Mouse (Mus musculus) midbrain, embryonic 15.5 days (tissue): Measurements from ENCODE around the gene Soat2. TPM values are rescaled to one million over a fixed set of nuclear protein-coding genes. Genes with fewer than 3 reads are reported as not detected.

Source experiments
- ATAC-seq: fragments of 200-750 bp; cut with Nextera tagmentation; replicated peaks from 2 replicates; pipeline ENCODE4 v1.8.0; 2017; ENCODE audit warnings: moderate TSS enrichment
- H3K27ac ChIP-seq: fragments of 300-500 bp; sonication (generic); 2 replicates; pipeline ENCODE4 v1.5.1; 2015; ENCODE audit warnings: mild to moderate bottlenecking, inconsistent platforms
- H3K27me3 ChIP-seq: fragments of 300-500 bp; sonication (generic); replicated peaks from 2 replicates; pipeline ENCODE4 v1.6.1; 2015; ENCODE audit warnings: inconsistent platforms
- H3K36me3 ChIP-seq: fragments of 300-500 bp; sonication (generic); replicated peaks from 2 replicates; pipeline ENCODE4 v1.6.1; 2015; ENCODE audit warnings: inconsistent platforms
- H3K4me1 ChIP-seq: fragments of 300-500 bp; sonication (generic); 2 replicates; pipeline ENCODE4 v1.6.1; 2015; ENCODE audit warnings: inconsistent platforms
- H3K4me2 ChIP-seq: fragments of 300-500 bp; sonication (generic); 2 replicates; pipeline ENCODE4 v1.6.1; 2015; ENCODE audit warnings: inconsistent platforms, mild to moderate bottlenecking, moderate library complexity
- H3K4me3 ChIP-seq: fragments of 300-500 bp; sonication (generic); 2 replicates; pipeline ENCODE4 v1.5.1; 2015; ENCODE audit warnings: mild to moderate bottlenecking, inconsistent platforms
- H3K9ac ChIP-seq: fragments of 300-500 bp; sonication (generic); 2 replicates; pipeline ENCODE4 v1.6.1; 2015; ENCODE audit warnings: mild to moderate bottlenecking, inconsistent platforms
- H3K9me3 ChIP-seq: fragments of 300-500 bp; sonication (generic); 2 replicates; pipeline ENCODE4 v1.6.1; 2016; ENCODE audit warnings: inconsistent platforms
- WGBS: fragments of 180-500 bp; shearing (Covaris S2); methylation state at CpG from one replicate; pipeline ENCODE4 v1.1.7; 2015; ENCODE audit warnings: mixed read lengths; 5-methylcytosine and 5-hydroxymethylcytosine counted together
- polyA plus RNA-seq: library from polyadenylated mRNA; unstranded; fragments of >200 nt; fragmentation: Nextera tagmentation; extraction: Ambion mirVana; gene quantifications from 2 replicates; pipeline ENCODE4 v1.2.1, GENCODE M21; 2015

Soat2 gene
- polyA plus RNA-seq, 1 experiment from 2014 or later, result not detected

DNA sequence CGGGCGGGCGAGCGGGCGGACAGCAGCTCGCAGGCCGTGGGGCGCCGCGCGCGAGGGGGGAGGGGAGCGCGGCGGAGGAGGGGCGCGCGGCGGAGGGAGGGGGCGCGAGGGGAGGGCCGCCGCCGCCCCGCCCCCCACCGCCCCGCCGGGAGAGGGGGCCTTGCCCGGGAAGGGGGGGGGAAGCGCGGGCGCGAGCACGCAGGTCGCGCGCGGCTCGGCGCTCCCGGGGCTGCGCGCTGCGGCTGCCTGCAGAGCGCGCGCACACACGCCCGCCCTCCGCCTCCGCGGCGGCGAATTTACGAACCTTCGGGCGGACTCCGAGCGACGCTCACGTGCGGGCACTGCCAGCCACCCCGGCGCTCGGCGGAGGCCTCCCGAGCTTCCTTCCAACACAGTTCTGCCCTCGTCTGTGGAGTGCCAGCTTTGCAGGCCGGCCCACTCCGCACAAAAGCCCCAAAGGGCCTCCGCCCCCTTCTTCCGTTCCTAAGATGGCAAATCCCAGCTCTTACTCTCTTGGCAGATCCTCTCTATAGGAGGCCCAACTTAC is 53.6 kb downstream of the Soat2 start:
- WGBS, result under 1% methylated on average over 43 of the region's 72 CpGs
- Histone ChIP-seq H3K4me2 (peak overlapping the region; percentile 77), H3K4me3 (peak overlapping the region; percentile 93), H3K36me3 (peaks cover 18% of the 10 kb centered on the region), H3K9me3 (no peaks in the 10 kb centered on the region), H3K9ac (peak overlapping the region; percentile 90), H3K27ac (peak overlapping the region; percentile 100), H3K27me3 (no peaks in the 10 kb centered on the region), H3K4me1 (peaks cover 46% of the 10 kb centered on the region)
- ATAC-seq, result peak; percentile 55

- peaks cover 46% of the 10 kb centered on the region for H3K4me1 ChIP-seq
- H3K9me3 ChIP-seq, result no peaks in the 10 kb centered on the region
- H3K4me2 ChIP-seq, result peak within 1 kb of the TSS; percentile 77
- peak within 1 kb of the TSS; percentile 100 for H3K27ac ChIP-seq
- ATAC-seq, result no peak
- no peaks in the 10 kb centered on the region for H3K27me3 ChIP-seq
- H3K36me3 ChIP-seq, result peaks cover 26% of the 10 kb centered on the region
- 64% methylated on average over 19 of the region's 19 CpGs for WGBS
- H3K9ac ChIP-seq, result peak within 1 kb of the TSS; percentile 90
- H3K4me3 ChIP-seq, result peak within 1 kb of the TSS; percentile 93
Measured at GRCm38 (mm10) chr15:102204674-102205505, 54.6 kb downstream of the Soat2 start, which contains the start of gene Csad. Gene Csad, minus strand, starts transcription at chr15:102204724.

GRCm38 (mm10) chr15:102205779-102206178 is 55.5 kb downstream of the Soat2 start:
- Histone ChIP-seq H3K4me3 (peak overlapping the region; percentile 93), H3K36me3 (peaks cover 34% of the 10 kb centered on the region), H3K27ac (peak overlapping the region; percentile 100), H3K27me3 (no peaks in the 10 kb centered on the region), H3K9ac (peak overlapping the region; percentile 19), H3K9me3 (no peaks in the 10 kb centered on the region), H3K4me1 (peaks cover 46% of the 10 kb centered on the region), H3K4me2 (peak overlapping the region; percentile 77)
- WGBS, result 29% methylated on average over 8 of the region's 8 CpGs
- ATAC-seq, result no peak

GRCm38 (mm10) chr15:102207351-102207750 is 57.0 kb downstream of the Soat2 start:
- H3K9ac ChIP-seq, result no peak overlapping the region
- no peaks in the 10 kb centered on the region for H3K27me3 ChIP-seq
- WGBS, result 80% methylated on average over 3 of the region's 3 CpGs
- no peaks in the 10 kb centered on the region for H3K9me3 ChIP-seq
- H3K4me1 ChIP-seq, result peaks cover 43% of the 10 kb centered on the region
- no peak overlapping the region for H3K27ac ChIP-seq
- ATAC-seq, result no peak
- H3K4me3 ChIP-seq, result no peak overlapping the region
- no peak overlapping the region for H3K4me2 ChIP-seq
- peaks cover 45% of the 10 kb centered on the region for H3K36me3 ChIP-seq

- H3K27ac ChIP-seq, result no peak overlapping the region
- peaks cover 53% of the 10 kb centered on the region for H3K36me3 ChIP-seq
- H3K27me3 ChIP-seq, result no peaks in the 10 kb centered on the region
- ATAC-seq, result no peak
- no peak overlapping the region for H3K4me3 ChIP-seq
- 89% methylated on average over 9 of the region's 9 CpGs for WGBS
- no peaks in the 10 kb centered on the region for H3K9me3 ChIP-seq
- H3K4me1 ChIP-seq, result peaks cover 38% of the 10 kb centered on the region
- no peak overlapping the region for H3K9ac ChIP-seq
- no peak overlapping the region for H3K4me2 ChIP-seq
Measured at GRCm38 (mm10) chr15:102208092-102208561, 57.8 kb downstream of the Soat2 start.

- no peak for ATAC-seq
Measured at GRCm38 (mm10) chr15:102209114-102209513, 58.8 kb downstream of the Soat2 start.

GRCm38 (mm10) chr15:102210816-102211215 is 60.5 kb downstream of the Soat2 start:
- ATAC-seq, result no peak
- Histone ChIP-seq H3K36me3 (peaks cover 63% of the 10 kb centered on the region), H3K4me1 (peaks cover 20% of the 10 kb centered on the region), H3K9me3 (no peaks in the 10 kb centered on the region), H3K27me3 (no peaks in the 10 kb centered on the region), H3K4me3 (no peak overlapping the region), H3K9ac (no peak overlapping the region), H3K27ac (no peak overlapping the region), H3K4me2 (no peak overlapping the region)
- WGBS, result 94% methylated on average over 4 of the region's 4 CpGs

More at GRCm38 (mm10) chr15:102209114-102209513, 58.8 kb downstream of the Soat2 start:
- peaks cover 37% of the 10 kb centered on the region for H3K4me1 ChIP-seq
- H3K4me2 ChIP-seq, result no peak overlapping the region
- WGBS, result 91% methylated on average over 8 of the region's 8 CpGs
- no peak overlapping the region for H3K9ac ChIP-seq
- H3K36me3 ChIP-seq, result peaks cover 57% of the 10 kb centered on the region
- H3K27me3 ChIP-seq, result no peaks in the 10 kb centered on the region
- H3K27ac ChIP-seq, result no peak overlapping the region
- no peak overlapping the region for H3K4me3 ChIP-seq
- H3K9me3 ChIP-seq, result no peaks in the 10 kb centered on the region

DNA sequence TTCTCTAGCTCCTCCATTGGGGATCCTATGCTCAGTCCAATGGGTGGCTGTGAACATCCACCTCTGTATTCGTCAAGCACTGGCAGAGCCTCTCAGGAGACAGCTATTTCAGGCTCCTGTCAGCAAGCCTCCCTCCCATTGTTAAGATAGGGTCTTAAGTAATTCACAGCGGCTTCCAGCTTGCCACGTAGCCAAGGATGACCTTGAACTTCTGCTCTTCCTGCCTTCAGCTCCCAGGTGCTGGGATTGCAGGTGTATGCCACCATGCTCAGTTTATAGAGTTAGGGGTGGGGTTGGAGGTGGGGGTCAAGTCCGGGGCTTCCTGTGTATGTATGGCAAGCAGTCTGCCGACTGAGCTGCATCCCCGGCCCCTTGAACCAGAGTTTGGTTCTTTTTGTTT is 61.6 kb downstream of the Soat2 start:
- Histone ChIP-seq H3K9ac (no peak overlapping the region), H3K36me3 (peaks cover 72% of the 10 kb centered on the region), H3K27ac (no peak overlapping the region), H3K9me3 (no peaks in the 10 kb centered on the region), H3K4me3 (no peak overlapping the region), H3K4me1 (peaks cover 10% of the 10 kb centered on the region), H3K27me3 (no peaks in the 10 kb centered on the region), H3K4me2 (no peak overlapping the region)
- WGBS, result 87% methylated on average over 6 of the region's 6 CpGs
- ATAC-seq, result no peak

Other genes with a start within 250 kb of the Soat2 start
- 0.18 and 0.90 TPM in 2 replicates for gene Krt4, start 225.8 kb upstream of the Soat2 start, polyA plus RNA-seq
- gene Krt79, start 210.2 kb upstream of the Soat2 start, polyA plus RNA-seq, result 0.11 and 0.13 TPM in 2 replicates
- gene Krt78, start 196.2 kb upstream of the Soat2 start, polyA plus RNA-seq, result not detected in 2 replicates
- 1.8 and 2.0 TPM in 2 replicates for gene Krt8, start 146.0 kb upstream of the Soat2 start, polyA plus RNA-seq
- 3.3 and 4.4 TPM in 2 replicates for gene Krt18, start 122.3 kb upstream of the Soat2 start, polyA plus RNA-seq
- gene Eif4b, start 76.8 kb upstream of the Soat2 start, polyA plus RNA-seq, result 87.0 and 89.2 TPM in 2 replicates
- gene Tns2, start 50.1 kb upstream of the Soat2 start, polyA plus RNA-seq, result 8.3 and 12.3 TPM in 2 replicates
- gene Spryd3, start 14.3 kb upstream of the Soat2 start, polyA plus RNA-seq, result 78.7 and 80.2 TPM in 2 replicates
- gene Igfbp6, start 6.2 kb upstream of the Soat2 start, polyA plus RNA-seq, result 2.6 and 4.3 TPM in 2 replicates
- gene Zfp740, start 52.7 kb downstream of the Soat2 start, polyA plus RNA-seq, result 59.0 and 64.2 TPM in 2 replicates
- 38.0 and 39.4 TPM in 2 replicates for gene Csad, start 54.2 kb downstream of the Soat2 start, polyA plus RNA-seq
- gene Itgb7, start 81.4 kb downstream of the Soat2 start, polyA plus RNA-seq, result 0.98 and 1.1 TPM in 2 replicates
- 4.1 and 6.4 TPM in 2 replicates for gene Rarg, start 107.0 kb downstream of the Soat2 start, polyA plus RNA-seq
- gene Gm9918, start 120.0 kb downstream of the Soat2 start, polyA plus RNA-seq, result 0.10 TPM in 1 of 2 replicates, not detected in the other
- 58.5 and 64.0 TPM in 2 replicates for gene Mfsd5, start 128.9 kb downstream of the Soat2 start, polyA plus RNA-seq
- 5.5 and 7.5 TPM in 2 replicates for gene Espl1, start 145.7 kb downstream of the Soat2 start, polyA plus RNA-seq
- gene Pfdn5, start 175.6 kb downstream of the Soat2 start, polyA plus RNA-seq, result 450 and 466 TPM in 2 replicates
- 91.8 and 103 TPM in 2 replicates for gene Myg1, start 181.2 kb downstream of the Soat2 start, polyA plus RNA-seq
- 37.4 and 37.9 TPM in 2 replicates for gene Aaas, start 200.2 kb downstream of the Soat2 start, polyA plus RNA-seq
- 0.09 and 0.26 TPM in 2 replicates for gene Sp7, start 216.7 kb downstream of the Soat2 start, polyA plus RNA-seq